Mouse (Mus musculus): ENCODE measurements around the gene Bsn. TPM values are rescaled to one million over a fixed set of nuclear protein-coding genes. Genes with fewer than 3 reads are reported as not detected.

Bsn gene
- polyA plus RNA-seq, 1 experiment from 2014 or later = 4.1 TPM

GRCm38 (mm10) chr9:108133478-108133877 lies 56.7 kb downstream of the Bsn start:
- no peak overlapping the region for H3K4me3 ChIP-seq (ENCODE audit: low read depth, low read length)
- H3K9me3 ChIP-seq (ENCODE audit: control insufficient read depth, low read length) = no peaks in the 10 kb centered on the region
- no peak for DNase-seq (ENCODE audit: low spot score)

GRCm38 (mm10) chr9:108132373-108132772 lies 57.8 kb downstream of the Bsn start:
- no peak for ATAC-seq (replicated peaks; ENCODE audit: low FRiP score, low TSS enrichment, low read depth)
- H3K4me2 ChIP-seq (ENCODE audit: low read length) = no peak overlapping the region
- DNase-seq (ENCODE audit: low spot score) = no peak
- 93% methylated on average over 3 of the region's 3 CpGs for WGBS
- H3K4me1 ChIP-seq (replicated peaks; ENCODE audit: control insufficient read depth, insufficient read depth, low read length) = 0 out of 2 replicates have a peak, but pooled peaks cover 8% of the 10 kb centered on the region
- no peak overlapping the region for H3K9ac ChIP-seq (ENCODE audit: low read length)
- no peak overlapping the region for H3K4me3 ChIP-seq (ENCODE audit: low read depth, low read length)
- no peak overlapping the region for H3K27ac ChIP-seq (ENCODE audit: low read depth)
- H3K27me3 ChIP-seq (replicated peaks; ENCODE audit: control insufficient read depth, insufficient read depth, low read length) = no peaks in the 10 kb centered on the region
- H3K9me3 ChIP-seq (ENCODE audit: control insufficient read depth, low read length) = no peaks in the 10 kb centered on the region
- no peaks in the 10 kb centered on the region for H3K36me3 ChIP-seq (ENCODE audit: control insufficient read depth, insufficient read depth, low read length)

More at GRCm38 (mm10) chr9:108133478-108133877, 56.7 kb downstream of the Bsn start:
- Histone ChIP-seq H3K9ac (ENCODE audit: low read length) (no peak overlapping the region), H3K4me1 (replicated peaks; ENCODE audit: control insufficient read depth, insufficient read depth, low read length) (0 out of 2 replicates have a peak, but pooled peaks cover 7% of the 10 kb centered on the region), H3K27me3 (replicated peaks; ENCODE audit: control insufficient read depth, insufficient read depth, low read length) (no peaks in the 10 kb centered on the region), H3K4me2 (ENCODE audit: low read length) (no peak overlapping the region), H3K27ac (ENCODE audit: low read depth) (no peak overlapping the region), H3K36me3 (ENCODE audit: control insufficient read depth, insufficient read depth, low read length) (no peaks in the 10 kb centered on the region)
- 62% methylated on average over 1 of the region's 1 CpGs for WGBS
- no peak for ATAC-seq (replicated peaks; ENCODE audit: low FRiP score, low TSS enrichment, low read depth)

DNA sequence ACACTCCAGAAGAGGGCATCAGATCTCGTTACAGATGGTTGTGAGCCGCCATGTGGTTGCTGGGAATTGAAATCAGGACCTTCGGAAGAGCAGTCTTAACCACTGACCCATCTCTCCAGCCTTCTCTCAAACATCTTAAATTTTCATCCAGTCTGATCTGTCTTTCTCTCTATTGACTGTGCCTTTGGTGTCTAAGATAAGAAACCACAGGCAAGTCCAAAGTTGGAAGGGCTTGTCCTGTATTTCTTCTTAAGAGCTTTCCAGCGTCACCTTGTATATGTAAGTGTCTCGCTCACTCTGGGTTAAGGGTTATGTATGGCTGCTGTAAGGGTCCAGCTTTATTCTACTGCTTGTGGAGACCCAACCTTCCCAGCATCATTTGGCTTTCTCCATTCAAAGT lies 58.7 kb downstream of the Bsn start:
- H3K36me3 ChIP-seq (ENCODE audit: control insufficient read depth, insufficient read depth, low read length) = no peaks in the 10 kb centered on the region
- H3K4me2 ChIP-seq (ENCODE audit: low read length) = no peak overlapping the region
- H3K9ac ChIP-seq (ENCODE audit: low read length) = no peak overlapping the region
- no peak overlapping the region for H3K27ac ChIP-seq (ENCODE audit: low read depth)
- WGBS = 73% methylated on average over 5 of the region's 5 CpGs
- no peaks in the 10 kb centered on the region for H3K9me3 ChIP-seq (ENCODE audit: control insufficient read depth, low read length)
- no peaks in the 10 kb centered on the region for H3K27me3 ChIP-seq (replicated peaks; ENCODE audit: control insufficient read depth, insufficient read depth, low read length)
- H3K4me3 ChIP-seq (ENCODE audit: low read depth, low read length) = no peak overlapping the region
- ATAC-seq (replicated peaks; ENCODE audit: low FRiP score, low TSS enrichment, low read depth) (no peak), DNase-seq (ENCODE audit: low spot score) (no peak)
- 0 out of 2 replicates have a peak, but pooled peaks cover 3% of the 10 kb centered on the region for H3K4me1 ChIP-seq (replicated peaks; ENCODE audit: control insufficient read depth, insufficient read depth, low read length)

- Histone ChIP-seq H3K36me3 (ENCODE audit: control insufficient read depth, insufficient read depth, low read length) (no peaks in the 10 kb centered on the region), H3K4me1 (replicated peaks; ENCODE audit: control insufficient read depth, insufficient read depth, low read length) (0 out of 2 replicates have a peak, but pooled peaks cover 3% of the 10 kb centered on the region), H3K4me3 (ENCODE audit: low read depth, low read length) (no peak overlapping the region), H3K27ac (ENCODE audit: low read depth) (no peak overlapping the region), H3K4me2 (ENCODE audit: low read length) (no peak overlapping the region), H3K27me3 (replicated peaks; ENCODE audit: control insufficient read depth, insufficient read depth, low read length) (no peaks in the 10 kb centered on the region), H3K9ac (ENCODE audit: low read length) (no peak overlapping the region), H3K9me3 (ENCODE audit: control insufficient read depth, low read length) (no peaks in the 10 kb centered on the region)
- ATAC-seq (replicated peaks; ENCODE audit: low FRiP score, low TSS enrichment, low read depth) (no peak), DNase-seq (ENCODE audit: low spot score) (no peak)
- 75% methylated on average over 13 of the region's 13 CpGs for WGBS
These were observed 60.9 kb downstream of the Bsn start for GRCm38 (mm10) chr9:108129042-108129948.

- Histone ChIP-seq H3K27ac (ENCODE audit: low read depth) (no peak overlapping the region), H3K4me3 (ENCODE audit: low read depth, low read length) (no peak overlapping the region), H3K4me1 (replicated peaks; ENCODE audit: control insufficient read depth, insufficient read depth, low read length) (0 out of 2 replicates have a peak, but pooled peaks cover 3% of the 10 kb centered on the region), H3K9me3 (ENCODE audit: control insufficient read depth, low read length) (no peaks in the 10 kb centered on the region), H3K4me2 (ENCODE audit: low read length) (no peak overlapping the region), H3K27me3 (replicated peaks; ENCODE audit: control insufficient read depth, insufficient read depth, low read length) (no peaks in the 10 kb centered on the region), H3K9ac (ENCODE audit: low read length) (no peak overlapping the region), H3K36me3 (ENCODE audit: control insufficient read depth, insufficient read depth, low read length) (no peaks in the 10 kb centered on the region)
- WGBS = 85% methylated on average over 11 of the region's 11 CpGs
- ATAC-seq (replicated peaks; ENCODE audit: low FRiP score, low TSS enrichment, low read depth) (no peak), DNase-seq (ENCODE audit: low spot score) (no peak)
These were observed 61.9 kb downstream of the Bsn start for GRCm38 (mm10) chr9:108128248-108128647.

DNA sequence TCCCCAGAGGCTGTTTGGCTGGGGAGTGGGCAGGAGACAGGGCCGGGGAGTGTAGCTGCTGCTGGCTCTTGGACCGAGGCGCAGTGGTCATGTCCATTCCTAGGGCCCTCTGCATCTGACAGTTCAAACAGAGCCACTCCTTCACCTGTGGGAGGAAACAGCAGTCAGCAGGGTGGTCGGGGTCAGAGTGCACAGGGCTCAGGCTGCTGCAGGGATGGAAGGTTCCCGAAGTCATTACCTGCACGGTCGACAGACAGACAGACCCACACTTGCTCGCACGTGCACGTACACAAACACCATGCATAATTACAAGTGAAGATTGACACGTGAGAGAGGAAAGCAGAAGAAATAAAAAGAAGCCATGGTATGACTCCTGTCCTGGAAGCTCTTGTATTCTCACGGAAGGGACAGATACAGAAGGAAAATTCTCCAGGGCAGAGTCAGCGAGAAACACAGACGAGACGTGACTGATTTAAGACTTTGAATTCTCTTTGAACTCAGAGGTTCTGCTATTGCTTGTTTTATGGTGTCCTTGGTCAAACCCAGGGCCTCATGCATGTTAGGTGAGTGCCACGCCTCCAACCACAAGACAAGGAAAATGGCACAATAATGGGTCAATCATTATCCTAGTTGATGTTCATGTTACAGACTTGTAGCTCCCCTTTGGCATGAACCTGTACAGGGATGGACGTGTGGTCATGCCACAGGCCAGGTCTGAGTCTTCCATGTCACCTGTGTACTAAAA lies 63.6 kb downstream of the Bsn start:
- Histone ChIP-seq H3K36me3 (ENCODE audit: control insufficient read depth, insufficient read depth, low read length) (no peaks in the 10 kb centered on the region), H3K4me1 (replicated peaks; ENCODE audit: control insufficient read depth, insufficient read depth, low read length) (0 out of 2 replicates have a peak, but pooled peaks cover 3% of the 10 kb centered on the region), H3K9ac (ENCODE audit: low read length) (no peak overlapping the region), H3K9me3 (ENCODE audit: control insufficient read depth, low read length) (no peaks in the 10 kb centered on the region), H3K4me3 (ENCODE audit: low read depth, low read length) (no peak overlapping the region), H3K4me2 (ENCODE audit: low read length) (no peak overlapping the region), H3K27ac (ENCODE audit: low read depth) (no peak overlapping the region), H3K27me3 (replicated peaks; ENCODE audit: control insufficient read depth, insufficient read depth, low read length) (no peaks in the 10 kb centered on the region)
- WGBS = 59% methylated on average over 17 of the region's 17 CpGs
- DNase-seq (ENCODE audit: low spot score) (no peak), ATAC-seq (replicated peaks; ENCODE audit: low FRiP score, low TSS enrichment, low read depth) (0 out of 2 replicates have a peak, but pooled peaks have one; percentile 22)

GRCm38 (mm10) chr9:108125731-108126130 lies 64.5 kb downstream of the Bsn start:
- WGBS = 90% methylated on average over 8 of the region's 8 CpGs
- Histone ChIP-seq H3K9ac (ENCODE audit: low read length) (no peak overlapping the region), H3K4me2 (ENCODE audit: low read length) (no peak overlapping the region), H3K4me1 (replicated peaks; ENCODE audit: control insufficient read depth, insufficient read depth, low read length) (peaks cover 4% of the 10 kb centered on the region; the same call in 1 of the 2 replicates), H3K27ac (ENCODE audit: low read depth) (no peak overlapping the region), H3K27me3 (replicated peaks; ENCODE audit: control insufficient read depth, insufficient read depth, low read length) (no peaks in the 10 kb centered on the region), H3K9me3 (ENCODE audit: control insufficient read depth, low read length) (no peaks in the 10 kb centered on the region), H3K36me3 (ENCODE audit: control insufficient read depth, insufficient read depth, low read length) (no peaks in the 10 kb centered on the region), H3K4me3 (ENCODE audit: low read depth, low read length) (no peak overlapping the region)
- DNase-seq (ENCODE audit: low spot score) = no peak
- no peak for ATAC-seq (replicated peaks; ENCODE audit: low FRiP score, low TSS enrichment, low read depth)

GRCm38 (mm10) chr9:108123916-108124315 lies 66.3 kb downstream of the Bsn start:
- 76% methylated on average over 4 of the region's 4 CpGs for WGBS
- Histone ChIP-seq H3K9ac (ENCODE audit: low read length) (no peak overlapping the region), H3K4me1 (replicated peaks; ENCODE audit: control insufficient read depth, insufficient read depth, low read length) (peaks cover 18% of the 10 kb centered on the region; the same call in 1 of the 2 replicates), H3K27me3 (replicated peaks; ENCODE audit: control insufficient read depth, insufficient read depth, low read length) (no peaks in the 10 kb centered on the region), H3K4me3 (ENCODE audit: low read depth, low read length) (no peak overlapping the region), H3K4me2 (ENCODE audit: low read length) (no peak overlapping the region), H3K27ac (ENCODE audit: low read depth) (no peak overlapping the region), H3K9me3 (ENCODE audit: control insufficient read depth, low read length) (no peaks in the 10 kb centered on the region), H3K36me3 (ENCODE audit: control insufficient read depth, insufficient read depth, low read length) (no peaks in the 10 kb centered on the region)
- ATAC-seq (replicated peaks; ENCODE audit: low FRiP score, low TSS enrichment, low read depth) (no peak), DNase-seq (ENCODE audit: low spot score) (no peak)
